Mouse (Mus musculus) thymus, adult 2 months (tissue): ENCODE measurements around the gene Nr4a1.

Experiments used
- CTCF ChIP-seq: fragments of 200-500 bp; IDR thresholded peaks from 2 replicates; pipeline ENCODE4 v1.5.1; 2012; ENCODE audit warnings: mild to moderate bottlenecking, control low read depth, low read length, moderate library complexity, borderline replicate concordance; ENCODE audit not compliant: control insufficient read depth, poor library complexity, insufficient read depth; ENCODE audit errors: extremely low read depth
- POLR2A ChIP-seq: fragments of 200-500 bp; IDR thresholded peaks from 2 replicates; pipeline ENCODE4 v1.6.1; 2012; ENCODE audit warnings: mild to moderate bottlenecking, low read length, control low read depth, moderate library complexity; ENCODE audit not compliant: control insufficient read depth, poor library complexity, insufficient read depth; ENCODE audit errors: extremely low read depth

GRCm38 (mm10) chr15:101216036-101216435 lies 38.0 kb upstream of the Nr4a1 start:
- TF ChIP-seq CTCF (no peak), POLR2A (no peak)
